Comparison of ENCODE assay signal across 8 mouse cellular contexts in genomic region chr9:14277365-14277991, GRCm38 (mm10). TPM values are rescaled to one million over a fixed set of nuclear protein-coding genes. Genes with fewer than 3 reads are reported as not detected.
DNase-seq lines count a peak whose midpoint lies in the region; ATAC-seq lines count a peak whose summit lies in the region.

No protein-coding gene starts in this region.

- peak overlapping the region; percentile 83 for H3K4me2 ChIP-seq in heart, embryonic 12.5 days
- peak overlapping the region; percentile 69 for H3K4me2 ChIP-seq in neural tube, embryonic 12.5 days (replicated peaks)

- 2% methylated on average over 7 of the region's 7 CpGs for WGBS in heart, embryonic 12.5 days
- 2% methylated on average over 7 of the region's 7 CpGs for WGBS in limb, embryonic 10.5 days
- 2% methylated on average over 7 of the region's 7 CpGs for WGBS in neural tube, embryonic 12.5 days

- H3K27ac ChIP-seq in heart, embryonic 12.5 days (ENCODE audit: poor library complexity, severe bottlenecking): no peak overlapping the region
- H3K27ac ChIP-seq in limb, embryonic 10.5 days: peak overlapping the region; percentile 97
- H3K27ac ChIP-seq in neural tube, embryonic 12.5 days: no peak overlapping the region

- no peaks in the 10 kb centered on the region for H3K27me3 ChIP-seq in heart, embryonic 12.5 days (replicated peaks)
- no peaks in the 10 kb centered on the region for H3K27me3 ChIP-seq in limb, embryonic 10.5 days (ENCODE audit: low read depth, poor library complexity, severe bottlenecking)
- no peaks in the 10 kb centered on the region for H3K27me3 ChIP-seq in neural tube, embryonic 12.5 days (replicated peaks)

- no peak for ATAC-seq in heart, embryonic 12.5 days (ENCODE audit: insufficient number of reproducible peaks, low FRiP score)
- no peak for ATAC-seq in neural tube, embryonic 12.5 days (ENCODE audit: low FRiP score, low read depth)

- DNase-seq in heart, adult 8-10 months (ENCODE audit: low spot score): peak; percentile 13
- DNase-seq in heart, postnatal 4 days: no peak
- DNase-seq in cerebellum, adult 9-10 months: peak; percentile 57
- no peak for DNase-seq in limb, embryonic 10.5 days (ENCODE audit: low spot score)
- no peak for DNase-seq in spleen, postnatal 4 days (ENCODE audit: low spot score in 2 of 2)
- no peak for DNase-seq in urinary bladder, postnatal 10 days (ENCODE audit: low spot score)

- H3K9me3 ChIP-seq in heart, embryonic 12.5 days (replicated peaks): no peaks in the 10 kb centered on the region
- no peaks in the 10 kb centered on the region for H3K9me3 ChIP-seq in limb, embryonic 10.5 days (replicated peaks)
- no peaks in the 10 kb centered on the region for H3K9me3 ChIP-seq in neural tube, embryonic 12.5 days

- H3K4me1 ChIP-seq in heart, embryonic 12.5 days (replicated peaks): peaks cover 6% of the 10 kb centered on the region; the same call in 1 of the 2 replicates
- H3K4me1 ChIP-seq in limb, embryonic 10.5 days: peaks cover 15% of the 10 kb centered on the region
- H3K4me1 ChIP-seq in neural tube, embryonic 12.5 days: peaks cover 5% of the 10 kb centered on the region

- H3K4me3 ChIP-seq in heart, embryonic 12.5 days: peak overlapping the region; percentile 69
- peak overlapping the region; percentile 95 for H3K4me3 ChIP-seq in limb, embryonic 10.5 days
- peak overlapping the region; percentile 92 for H3K4me3 ChIP-seq in neural tube, embryonic 12.5 days

- no peaks in the 10 kb centered on the region for H3K36me3 ChIP-seq in heart, embryonic 12.5 days
- no peaks in the 10 kb centered on the region for H3K36me3 ChIP-seq in limb, embryonic 10.5 days
- H3K36me3 ChIP-seq in neural tube, embryonic 12.5 days: no peaks in the 10 kb centered on the region

- H3K9ac ChIP-seq in heart, embryonic 12.5 days: no peak overlapping the region
- peak overlapping the region; percentile 92 for H3K9ac ChIP-seq in neural tube, embryonic 12.5 days

RNA-seq across cellular contexts. Expression of gene Sesn3, which starts 2.6 kb away (rescaled TPM):
- total RNA-seq in heart, adult 8-10 months (2022): 10 to 100 TPM; 22.8 to 25.5 (median 25.1) TPM
- 10 to 100 TPM; 24.8 to 28.6 TPM for total RNA-seq in heart, postnatal 4 days (2021)
- 14.1 and 15.5 TPM in 2 replicates for polyA plus RNA-seq in heart, embryonic 12.5 days (2016; fragmentation: Nextera tagmentation; extraction: Ambion mirVana)
- polyA plus RNA-seq in limb, embryonic 10.5 days (2016; fragmentation: Nextera tagmentation; extraction: Ambion mirVana): 13.2 and 22.9 TPM in 2 replicates
- polyA plus RNA-seq in neural tube, embryonic 12.5 days (2016; fragmentation: Nextera tagmentation; extraction: Ambion mirVana): 19.7 and 24.3 TPM in 2 replicates

Comparison
In these comparisons a context has a peak if more than half of its experiments do, and no peak if none do; other contexts are left out.
1. DNase-seq: peak in heart, adult 8-10 months (single experiment) and cerebellum, adult 9-10 months (single experiment); none in heart, postnatal 4 days (single experiment), limb, embryonic 10.5 days (single experiment), spleen, postnatal 4 days (0 of 2) and urinary bladder, postnatal 10 days (single experiment).
2. Peak in every context shown above with its lines, with median percentiles within 50 percentile points of each other: H3K4me3 ChIP-seq.